Mouse (Mus musculus): ENCODE data around the gene Naa60.
"Not testable (repeated sequence)": the region's sequence is repeated elsewhere in the genome, so short reads cannot be mapped to it uniquely, and the experiment has no call there.

The Naa60 gene

GRCm38 (mm10) chr16:3872216-3873047 is at the start of gene Naa60:
Gene Naa60, plus strand, starts transcription at chr16:3872375.
- peak; percentile 94 for DNase-seq (ENCODE audit: low spot score)

DNA sequence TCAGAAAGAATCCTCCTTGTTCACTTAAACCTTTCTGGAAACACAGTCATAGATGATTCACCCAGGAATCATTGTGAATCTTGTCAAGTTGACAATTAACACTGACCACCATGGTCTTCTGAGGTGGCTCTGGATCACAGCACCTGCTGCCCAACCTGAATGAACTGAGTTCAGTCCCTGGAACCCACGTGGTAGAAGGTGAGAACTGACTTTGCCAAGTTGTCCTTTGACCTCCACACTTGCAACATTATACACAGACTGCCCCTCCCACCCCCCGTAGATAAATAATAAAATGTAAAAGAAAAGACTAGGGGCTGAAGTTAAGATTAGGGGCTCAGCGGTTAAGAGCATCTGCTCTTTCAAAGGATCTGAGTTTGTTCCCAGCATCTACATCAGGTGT is 44.2 kb upstream of the Naa60 start:
- no peak for DNase-seq (ENCODE audit: low spot score)

GRCm38 (mm10) chr16:3829727-3830126 is 42.4 kb upstream of the Naa60 start:
- DNase-seq (ENCODE audit: low spot score) = no peak

DNA sequence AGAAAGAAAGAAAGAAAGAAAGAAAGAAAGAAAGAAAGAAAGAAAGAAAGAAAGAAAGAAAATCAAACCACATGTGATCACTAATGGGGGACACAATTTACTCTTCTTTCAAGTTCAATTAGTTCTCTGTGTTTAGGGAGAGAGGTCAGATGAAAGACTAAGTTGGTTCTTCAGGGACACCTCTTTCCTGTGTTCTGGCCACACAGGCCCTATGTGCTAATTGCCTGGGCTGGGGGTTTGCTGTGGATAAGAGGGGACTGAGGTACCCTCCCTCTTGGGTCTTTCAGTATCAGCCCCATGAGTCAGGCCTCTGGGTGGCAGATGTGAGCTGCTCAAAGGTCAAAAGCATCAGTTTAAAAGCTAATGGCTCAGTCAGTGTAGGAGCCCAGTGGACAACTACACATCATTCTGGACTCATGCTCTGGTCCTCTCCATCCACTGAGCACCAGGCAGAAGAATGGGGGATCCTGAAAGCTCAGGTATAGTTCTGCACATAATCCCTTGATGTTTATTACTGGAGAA is 41.5 kb upstream of the Naa60 start, which contains the start of gene Olfr15:
TSS of gene Olfr15 (plus strand) at position 291 of the 522 bp plus-strand sequence.
- no peak for DNase-seq (ENCODE audit: low spot score)

GRCm38 (mm10) chr16:3835461-3835860 is 36.7 kb upstream of the Naa60 start:
- DNase-seq (ENCODE audit: low spot score) = no peak

DNA sequence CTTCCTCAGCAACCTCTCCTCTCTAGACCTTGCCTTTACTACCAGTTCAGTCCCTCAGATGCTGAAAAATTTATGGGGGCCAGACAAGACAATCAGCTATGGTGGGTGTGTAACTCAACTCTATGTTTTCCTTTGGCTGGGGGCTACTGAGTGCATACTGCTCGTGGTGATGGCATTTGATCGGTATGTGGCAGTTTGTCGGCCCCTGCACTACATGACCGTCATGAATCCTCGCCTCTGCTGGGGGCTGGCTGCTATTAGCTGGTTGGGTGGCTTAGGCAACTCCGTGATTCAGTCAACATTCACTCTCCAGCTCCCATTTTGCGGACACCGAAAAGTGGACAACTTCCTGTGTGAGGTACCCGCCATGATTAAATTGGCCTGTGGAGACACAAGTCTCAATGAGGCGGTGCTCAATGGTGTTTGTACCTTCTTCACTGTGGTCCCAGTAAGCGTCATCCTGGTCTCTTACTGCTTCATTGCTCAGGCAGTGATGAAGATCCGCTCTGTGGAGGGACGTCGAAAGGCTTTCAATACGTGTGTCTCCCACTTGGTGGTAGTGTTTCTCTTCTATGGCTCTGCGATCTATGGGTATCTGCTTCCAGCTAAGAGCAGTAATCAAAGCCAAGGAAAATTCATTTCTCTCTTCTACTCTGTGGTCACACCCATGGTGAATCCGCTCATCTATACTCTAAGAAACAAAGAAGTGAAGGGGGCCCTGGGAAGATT is 32.9 kb upstream of the Naa60 start:
- no peak for DNase-seq (ENCODE audit: low spot score)

GRCm38 (mm10) chr16:3842989-3843388 is 29.2 kb upstream of the Naa60 start:
- DNase-seq (ENCODE audit: low spot score) = peak; percentile 36

DNA sequence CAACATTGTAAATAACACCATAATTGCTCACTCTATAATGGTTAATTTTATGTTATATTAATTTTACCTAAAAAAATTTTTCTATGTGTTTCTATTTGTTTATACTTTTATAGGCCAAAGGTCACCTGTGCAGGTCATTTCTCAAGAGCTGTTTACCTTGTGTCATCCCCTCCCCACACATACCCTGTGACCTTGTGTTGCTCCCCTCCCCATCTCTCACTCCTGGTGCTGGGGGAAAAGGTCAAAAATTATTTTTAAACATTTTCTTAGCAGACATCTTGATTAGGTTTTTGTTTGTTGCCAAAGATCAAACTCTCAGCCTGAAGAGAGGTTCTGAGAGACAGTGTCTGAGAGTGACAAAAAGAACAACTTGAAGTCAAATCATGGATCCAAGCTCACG is 28.4 kb upstream of the Naa60 start:
- no peak for DNase-seq (ENCODE audit: low spot score)

DNA sequence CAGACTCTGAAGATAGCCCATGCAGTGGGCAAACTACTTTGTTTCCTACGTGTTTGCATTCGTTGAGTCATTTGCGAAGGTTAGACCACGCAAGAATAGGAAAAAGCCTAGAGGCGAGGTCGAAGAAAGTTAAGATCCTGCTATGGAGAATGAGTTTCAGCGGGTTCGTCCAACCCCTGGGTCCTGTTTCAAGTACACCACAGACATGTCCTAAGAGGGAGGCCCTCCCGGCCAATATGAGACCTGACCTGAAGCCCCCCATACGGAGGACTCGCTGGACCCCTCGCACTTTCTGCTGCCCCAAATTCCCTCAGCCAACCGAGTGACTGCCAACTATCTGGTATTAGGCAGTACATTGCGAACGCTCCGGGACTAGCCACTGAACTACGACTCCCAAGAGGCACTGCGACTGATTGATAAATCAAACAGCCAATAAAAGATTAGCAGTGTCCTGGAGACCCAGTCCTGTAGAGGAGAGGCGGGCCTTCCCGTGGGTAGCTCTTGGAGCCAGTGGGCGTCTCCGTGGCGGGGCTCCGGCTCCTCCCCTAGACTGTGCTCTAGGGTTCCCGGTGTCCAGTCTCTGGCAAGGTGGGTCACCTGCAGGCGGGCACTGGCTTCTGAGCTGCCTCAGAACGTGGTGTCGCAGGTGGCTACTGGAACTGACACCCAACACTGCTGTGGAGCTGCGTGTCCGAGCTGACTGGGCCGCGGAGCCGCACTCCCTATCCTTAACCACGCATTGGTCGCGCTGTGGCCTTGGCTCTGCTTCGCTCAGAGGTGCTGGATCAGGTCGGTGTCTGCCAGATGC is 25.3 kb upstream of the Naa60 start, which contains the start of gene Zfp174:
TSS of gene Zfp174 (plus strand) at position 558 of the 808 bp plus-strand sequence.
- DNase-seq (ENCODE audit: low spot score) = peak; percentile 96

GRCm38 (mm10) chr16:3847871-3848270 is 24.3 kb upstream of the Naa60 start:
- DNase-seq (ENCODE audit: low spot score) = no peak

- DNase-seq (ENCODE audit: low spot score) = no peak
These were observed 23.8 kb upstream of the Naa60 start for GRCm38 (mm10) chr16:3848416-3848815.

DNA sequence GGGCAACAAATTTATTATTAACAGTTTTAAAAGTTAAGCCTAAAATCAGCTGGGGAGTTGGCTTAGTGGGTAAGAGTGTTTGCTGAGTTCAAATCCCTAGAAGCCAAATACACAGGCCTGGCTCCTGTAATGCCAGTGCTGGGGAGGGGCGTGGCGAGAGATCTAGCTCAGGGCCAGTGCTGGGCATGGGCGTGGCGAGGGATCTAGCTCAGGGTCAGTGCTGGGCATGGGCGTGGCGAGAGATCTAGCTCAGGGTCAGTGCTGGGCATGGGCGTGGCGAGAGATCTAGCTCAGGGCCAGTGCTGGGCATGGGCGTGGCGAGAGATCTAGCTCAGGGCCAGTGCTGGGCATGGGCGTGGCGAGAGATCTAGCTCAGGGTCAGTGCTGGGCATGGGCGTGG is 20.9 kb upstream of the Naa60 start:
- not testable (repeated sequence) for DNase-seq (ENCODE audit: low spot score)

DNA sequence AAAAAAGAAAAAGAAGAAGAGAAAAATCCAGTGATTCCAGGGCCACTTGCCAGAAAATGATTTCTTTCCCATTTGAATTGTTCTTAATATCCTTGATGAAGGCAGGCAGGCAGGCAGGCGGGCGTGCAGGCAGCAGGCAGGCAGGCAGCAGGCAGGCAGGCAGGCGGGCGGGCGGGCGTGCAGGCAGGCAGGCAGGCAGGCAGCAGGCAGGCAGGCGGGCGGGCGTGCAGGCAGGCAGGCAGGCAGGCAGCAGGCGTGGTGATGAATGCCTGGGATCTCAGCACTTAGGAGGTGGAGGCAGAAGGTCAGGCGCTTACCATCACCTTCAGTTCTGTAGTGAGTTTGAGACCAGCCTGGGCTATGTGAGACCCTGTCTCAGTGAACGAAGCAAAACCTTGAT is 19.6 kb upstream of the Naa60 start:
- no peak for DNase-seq (ENCODE audit: low spot score)

- no peak for DNase-seq (ENCODE audit: low spot score)
These were observed 17.6 kb upstream of the Naa60 start for GRCm38 (mm10) chr16:3854437-3855182.

DNA sequence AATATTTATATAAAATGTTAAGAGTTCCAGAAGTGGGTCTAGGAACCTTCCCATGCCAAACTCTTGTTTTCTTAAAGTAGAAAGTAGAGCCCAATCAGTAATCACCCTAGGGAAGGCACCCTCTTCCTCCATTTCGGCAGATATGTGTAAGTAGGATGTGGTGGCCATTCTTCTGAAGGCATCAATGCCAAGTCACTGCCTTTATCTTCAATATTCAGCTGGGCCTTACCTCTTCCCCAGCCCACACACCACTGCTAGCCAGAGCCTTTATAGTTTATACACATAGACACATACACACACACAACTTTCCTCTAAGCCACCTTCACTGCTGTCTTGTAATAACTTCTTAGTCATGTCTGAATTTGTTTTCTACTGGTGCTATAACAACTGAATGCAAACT is 16.4 kb upstream of the Naa60 start:
- DNase-seq (ENCODE audit: low spot score) = no peak

- no peak for DNase-seq (ENCODE audit: low spot score)
These were observed 12.9 kb upstream of the Naa60 start for GRCm38 (mm10) chr16:3859254-3859653.

DNA sequence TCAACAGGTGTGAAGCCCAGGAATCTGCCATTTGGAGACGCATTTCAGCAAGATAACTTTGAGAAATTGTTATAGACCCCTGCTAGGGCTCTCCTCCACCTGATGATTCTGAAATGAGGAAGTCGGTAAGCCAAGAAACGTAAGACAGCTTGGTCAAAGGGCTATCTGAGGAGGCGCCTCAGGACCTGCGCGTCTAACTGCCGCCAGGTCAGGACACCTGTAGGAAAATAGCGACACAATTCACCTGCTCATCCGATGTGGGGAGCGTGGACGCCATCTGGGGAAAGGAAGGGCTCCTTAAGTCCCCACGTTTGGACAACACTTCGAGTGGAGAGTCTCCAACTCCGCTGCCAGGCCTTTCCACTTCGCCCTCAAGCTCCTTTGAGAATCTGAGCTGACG is 360 bp upstream of the Naa60 start:
- no peak for DNase-seq (ENCODE audit: low spot score)

DNA sequence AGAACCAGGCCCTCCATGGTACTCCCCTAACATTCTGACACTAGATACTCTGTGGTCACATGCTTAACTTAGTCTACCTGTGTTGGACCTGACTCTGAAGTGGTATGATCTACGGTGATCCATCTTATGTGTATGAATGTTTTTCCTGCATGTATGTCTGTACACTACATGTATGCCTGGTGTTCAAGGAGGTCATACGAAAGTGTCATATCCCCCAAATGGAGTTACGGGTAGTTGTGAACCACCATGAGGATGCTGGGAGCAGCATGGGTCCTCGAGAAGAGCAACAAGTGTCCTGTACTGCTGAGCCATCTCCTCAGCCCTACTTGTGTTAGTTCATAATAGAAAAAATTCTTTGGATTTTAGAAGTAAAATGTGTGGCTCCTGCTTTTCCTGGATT is 4.2 kb downstream of the Naa60 start:
- no peak for DNase-seq (ENCODE audit: low spot score)

GRCm38 (mm10) chr16:3884201-3885064 is 12.3 kb downstream of the Naa60 start, which contains the start of the genes Zfp597 and Gm20695:
Gene Zfp597, minus strand, starts transcription at chr16:3884561.
Gene Gm20695, plus strand, starts transcription at chr16:3884648.
- DNase-seq (ENCODE audit: low spot score) = peak; percentile 93

GRCm38 (mm10) chr16:3885065-3885670 is 13.0 kb downstream of the Naa60 start:
- no peak for DNase-seq (ENCODE audit: low spot score)
